Mouse (Mus musculus) liver (tissue): ENCODE measurements around the gene Rpl7l1.
"Not testable (repeated sequence)": the region's sequence is repeated elsewhere in the genome, so short reads cannot be mapped to it uniquely, and the experiment has no call there.

Source experiments
- DNase-seq: peaks from one replicate; pipeline ENCODE4 v3.0.0-alpha.2; 2020; ENCODE audit warnings: mixed read lengths

Gene Rpl7l1

GRCm38 (mm10) chr17:46774131-46774472, 8.4 kb downstream of the Rpl7l1 start:
- DNase-seq: no peak

- DNase-seq: peak; percentile 25
These were observed 9.0 kb downstream of the Rpl7l1 start for GRCm38 (mm10) chr17:46773278-46774130.

- DNase-seq: peak; percentile 83
These were observed 9.8 kb downstream of the Rpl7l1 start, which contains the start of gene 2310039H08Rik for GRCm38 (mm10) chr17:46772404-46773277. 2310039H08Rik (plus strand) TSS chr17:46772635.

GRCm38 (mm10) chr17:46772038-46772403, 10.5 kb downstream of the Rpl7l1 start:
- DNase-seq: no peak

GRCm38 (mm10) chr17:46771616-46772015, 10.9 kb downstream of the Rpl7l1 start:
- no peak for DNase-seq

- DNase-seq: no peak
These were observed 11.4 kb downstream of the Rpl7l1 start for GRCm38 (mm10) chr17:46771025-46771424.

- DNase-seq: no peak
These were observed 11.9 kb downstream of the Rpl7l1 start for GRCm38 (mm10) chr17:46770546-46770945.

- peak; percentile 47 for DNase-seq
These were observed 14.6 kb downstream of the Rpl7l1 start for GRCm38 (mm10) chr17:46767868-46768267.

- DNase-seq: not testable (repeated sequence)
These were observed 17.6 kb downstream of the Rpl7l1 start for GRCm38 (mm10) chr17:46764916-46765315.

GRCm38 (mm10) chr17:46763544-46763943, 18.9 kb downstream of the Rpl7l1 start, which contains the start of gene Ptcra:
Ptcra (minus strand) TSS chr17:46763712.
- no peak for DNase-seq

GRCm38 (mm10) chr17:46758753-46759152, 23.7 kb downstream of the Rpl7l1 start:
- DNase-seq: no peak

- peak; percentile 98 for DNase-seq
These were observed 30.5 kb downstream of the Rpl7l1 start, which contains the start of gene Cnpy3 for GRCm38 (mm10) chr17:46751794-46752556. Cnpy3 (minus strand) TSS chr17:46752214.

GRCm38 (mm10) chr17:46751056-46751793, 31.2 kb downstream of the Rpl7l1 start:
- DNase-seq: no peak

GRCm38 (mm10) chr17:46750580-46750979, 31.9 kb downstream of the Rpl7l1 start:
- no peak for DNase-seq

GRCm38 (mm10) chr17:46749282-46749681, 33.2 kb downstream of the Rpl7l1 start:
- no peak for DNase-seq

GRCm38 (mm10) chr17:46747806-46748205, 34.7 kb downstream of the Rpl7l1 start:
- no peak for DNase-seq

GRCm38 (mm10) chr17:46747234-46747633, 35.2 kb downstream of the Rpl7l1 start:
- no peak for DNase-seq

GRCm38 (mm10) chr17:46745506-46745905, 37.0 kb downstream of the Rpl7l1 start:
- DNase-seq: no peak

- no peak for DNase-seq
These were observed 39.5 kb downstream of the Rpl7l1 start for GRCm38 (mm10) chr17:46742986-46743385.

GRCm38 (mm10) chr17:46741305-46741704, 41.2 kb downstream of the Rpl7l1 start:
- DNase-seq: peak; percentile 34

GRCm38 (mm10) chr17:46736160-46736559, 46.3 kb downstream of the Rpl7l1 start:
- peak; percentile 65 for DNase-seq

GRCm38 (mm10) chr17:46735287-46735686, 47.2 kb downstream of the Rpl7l1 start:
- no peak for DNase-seq
